Mouse (Mus musculus) lung, adult 2 months (tissue): ENCODE measurements at regions not wholly inside any gene's neighbourhood (a gene's known extent, or its start where the extent isn't known, plus 50 kb on each side); places are given as distances from the start of the nearest gene placed in this dataset.

ENCODE experiments used
- CTCF ChIP-seq: fragments of 200-500 bp; IDR thresholded peaks from 2 replicates; pipeline ENCODE4 v1.5.1; 2011; ENCODE audit warnings: mild to moderate bottlenecking, low read length, control low read depth; ENCODE audit not compliant: insufficient read depth
- POLR2A ChIP-seq: fragments of 200-500 bp; IDR thresholded peaks from 2 replicates; pipeline ENCODE4 v1.6.1; 2011; ENCODE audit warnings: low read depth, mild to moderate bottlenecking, control low read depth, low read length, borderline replicate concordance; ENCODE audit errors: extremely low read depth

- TF ChIP-seq POLR2A = no peak
- TF ChIP-seq CTCF = no peak
Observed at GRCm38 (mm10) chr12:58504283-58504682, 235.2 kb upstream of the Clec14a start.
